Mouse (Mus musculus) CH12.LX (cell line): ENCODE data around the gene Sema4a. TPM values are rescaled to one million over a fixed set of nuclear protein-coding genes. Genes with fewer than 3 reads are reported as not detected.

Source experiments
- DNase-seq: peaks from one replicate; pipeline ENCODE4 v3.0.0-alpha.2; 2013; ENCODE audit errors: extremely low read depth
- H3K27ac ChIP-seq: 2 replicates; pipeline ENCODE4 v1.5.1; 2012; ENCODE audit warnings: low read depth, mild to moderate bottlenecking, control low read depth, moderate library complexity; ENCODE audit not compliant: insufficient read depth
- H3K27me3 ChIP-seq: replicated peaks from 2 replicates; pipeline ENCODE3; 2012; ENCODE audit warnings: inconsistent platforms
- H3K36me3 ChIP-seq, 2 experiments: replicated peaks in 1 of 2; 2 replicates each; pipeline versions ENCODE3 to v1.6.1; 2012; ENCODE audit warnings: inconsistent platforms in 1 of 2, low read length in 1 of 2, mild to moderate bottlenecking in 1 of 2, mixed read lengths in 1 of 2, moderate library complexity in 1 of 2; ENCODE audit not compliant: control insufficient read depth in 1 of 2, insufficient read depth in 1 of 2
- H3K4me1 ChIP-seq, 2 experiments: 2 replicates each; pipeline ENCODE4 v1.6.1; 2012; ENCODE audit warnings: inconsistent platforms in 1 of 2, moderate library complexity in 1 of 2; ENCODE audit not compliant: insufficient read depth in 2 of 2, control insufficient read depth in 1 of 2
- H3K4me2 ChIP-seq: 2 replicates; pipeline ENCODE4 v1.6.1; 2012; ENCODE audit warnings: low read depth, mild to moderate bottlenecking, control low read depth; ENCODE audit not compliant: poor library complexity, insufficient read depth, severe bottlenecking
- H3K4me3 ChIP-seq, 3 experiments: fragments of 150-350 bp in 1 of 3; sonication (generic) in 1 of 3; replicated peaks in 1 of 3; 2 replicates each; pipeline versions ENCODE3 to v1.5.1; 2011 to 2012; ENCODE audit warnings: low read depth in 2 of 3, low read length in 2 of 3, mild to moderate bottlenecking in 2 of 3, moderate library complexity in 2 of 3, control low read depth in 1 of 3, improper control_type of control experiment in 1 of 3, inconsistent platforms in 1 of 3, mixed read lengths in 1 of 3; ENCODE audit not compliant: poor library complexity in 1 of 3
- H3K79me2 ChIP-seq: replicated peaks from 2 replicates; pipeline ENCODE4 v1.6.1; 2012; ENCODE audit warnings: mild to moderate bottlenecking, moderate library complexity; ENCODE audit not compliant: control insufficient read depth, poor library complexity, insufficient read depth, severe bottlenecking; ENCODE audit errors: extremely low read depth
- H3K9ac ChIP-seq: 2 replicates; pipeline ENCODE4 v1.6.1; 2012; ENCODE audit warnings: low read depth, mild to moderate bottlenecking, control low read depth, moderate library complexity; ENCODE audit not compliant: insufficient read depth
- H3K9me3 ChIP-seq: replicated peaks from 2 replicates; pipeline ENCODE3; 2012; ENCODE audit warnings: low read length, inconsistent platforms, mixed read lengths
- BHLHE40 ChIP-seq: IDR thresholded peaks from 2 replicates; pipeline ENCODE4 v1.6.1; 2011; ENCODE audit warnings: mild to moderate bottlenecking, low read depth, low read length, improper control_type of control experiment
- CHD1 ChIP-seq: IDR thresholded peaks from 2 replicates; pipeline ENCODE4 v1.6.1; 2012; ENCODE audit warnings: low read depth, low read length, improper control_type of control experiment, inconsistent platforms
- CHD2 ChIP-seq: IDR thresholded peaks from 2 replicates; pipeline ENCODE4 v1.6.1; 2011; ENCODE audit warnings: low read length, improper control_type of control experiment
- ELF1 ChIP-seq: IDR thresholded peaks from 2 replicates; pipeline ENCODE4 v1.6.1; 2014; ENCODE audit warnings: low read depth, mild to moderate bottlenecking, inconsistent platforms, low read length, improper control_type of control experiment
- HCFC1 ChIP-seq: IDR thresholded peaks from 2 replicates; pipeline ENCODE4 v1.6.1; 2012; ENCODE audit warnings: low read depth, mild to moderate bottlenecking, inconsistent platforms, low read length, improper control_type of control experiment
- JUN ChIP-seq: IDR thresholded peaks from 2 replicates; pipeline ENCODE4 v1.6.1; 2011; ENCODE audit warnings: low read depth, mild to moderate bottlenecking, low read length, improper control_type of control experiment, moderate library complexity; ENCODE audit not compliant: insufficient read depth
- KAT2A ChIP-seq: IDR thresholded peaks from 2 replicates; pipeline ENCODE4 v1.6.1; 2012; ENCODE audit warnings: low read length, improper control_type of control experiment, inconsistent platforms; ENCODE audit not compliant: insufficient replicate concordance
- MAFK ChIP-seq: IDR thresholded peaks from 2 replicates; pipeline ENCODE4 v1.6.1; 2011; ENCODE audit warnings: low read length, improper control_type of control experiment; ENCODE audit not compliant: insufficient replicate concordance
- MAX ChIP-seq: IDR thresholded peaks from 2 replicates; pipeline ENCODE4 v1.6.1; 2011; ENCODE audit warnings: low read length, improper control_type of control experiment
- MAZ ChIP-seq: IDR thresholded peaks from 2 replicates; pipeline ENCODE4 v1.6.1; 2012; ENCODE audit warnings: low read depth, mild to moderate bottlenecking, inconsistent platforms, low read length, improper control_type of control experiment, moderate library complexity
- MEF2A ChIP-seq: IDR thresholded peaks from 2 replicates; pipeline ENCODE4 v1.6.1; 2014; ENCODE audit warnings: low read depth, mild to moderate bottlenecking, inconsistent platforms, low read length, improper control_type of control experiment, borderline replicate concordance
- MXI1 ChIP-seq: IDR thresholded peaks from 2 replicates; pipeline ENCODE4 v1.6.1; 2011; ENCODE audit warnings: mild to moderate bottlenecking, low read depth, low read length, improper control_type of control experiment
- MYC ChIP-seq: IDR thresholded peaks from 2 replicates; pipeline ENCODE4 v1.6.1; 2011; ENCODE audit warnings: low read depth, mild to moderate bottlenecking, improper control_type of control experiment, low read length
- NELFE ChIP-seq: IDR thresholded peaks from 2 replicates; pipeline ENCODE4 v1.6.1; 2011; ENCODE audit warnings: low read depth, low read length, improper control_type of control experiment
- NRF1 ChIP-seq: IDR thresholded peaks from 2 replicates; pipeline ENCODE4 v1.6.1; 2014; ENCODE audit warnings: low read depth, mild to moderate bottlenecking, inconsistent platforms, low read length, improper control_type of control experiment, moderate library complexity
- POLR2A ChIP-seq: IDR thresholded peaks from 2 replicates; pipeline ENCODE4 v1.6.1; 2011; ENCODE audit warnings: low read depth, mild to moderate bottlenecking, improper control_type of control experiment, low read length
- POLR2AphosphoS2 ChIP-seq: IDR thresholded peaks from 2 replicates; pipeline ENCODE4 v1.6.1; 2011; ENCODE audit warnings: low read depth, low read length, improper control_type of control experiment
- RAD21 ChIP-seq: IDR thresholded peaks from 2 replicates; pipeline ENCODE4 v1.6.1; 2011; ENCODE audit warnings: low read depth, mild to moderate bottlenecking, low read length, improper control_type of control experiment, moderate library complexity
- SIN3A ChIP-seq: IDR thresholded peaks from 2 replicates; pipeline ENCODE4 v1.6.1; 2012; ENCODE audit warnings: low read length, improper control_type of control experiment, inconsistent platforms
- TBP ChIP-seq: conservative IDR thresholded peaks from 2 replicates; pipeline ENCODE4 v1.6.1; 2011; ENCODE audit warnings: low read depth, low read length, improper control_type of control experiment
- TCF12 ChIP-seq: IDR thresholded peaks from 2 replicates; pipeline ENCODE4 v1.6.1; 2014; ENCODE audit warnings: low read depth, mild to moderate bottlenecking, inconsistent platforms, low read length, improper control_type of control experiment
- UBTF ChIP-seq: IDR thresholded peaks from 2 replicates; pipeline ENCODE4 v1.6.1; 2012; ENCODE audit warnings: low read depth, mild to moderate bottlenecking, inconsistent platforms, low read length, improper control_type of control experiment, moderate library complexity
- USF1 ChIP-seq: IDR thresholded peaks from 2 replicates; pipeline ENCODE4 v1.6.1; 2014; ENCODE audit warnings: low read depth, mild to moderate bottlenecking, inconsistent platforms, low read length, improper control_type of control experiment
- USF2 ChIP-seq: conservative IDR thresholded peaks from 2 replicates; pipeline ENCODE4 v1.6.1; 2011; ENCODE audit warnings: low read depth, low read length, improper control_type of control experiment
- ZMIZ1 ChIP-seq: IDR thresholded peaks from 2 replicates; pipeline ENCODE4 v1.6.1; 2012; ENCODE audit warnings: low read depth, mild to moderate bottlenecking, inconsistent platforms, low read length, improper control_type of control experiment
- ZNF384 ChIP-seq: IDR thresholded peaks from 2 replicates; pipeline ENCODE4 v1.6.1; 2012; ENCODE audit warnings: low read depth, low read length, improper control_type of control experiment, inconsistent platforms
- dilution Hi-C: fragments of 300-500 bp; cut with MboI; formaldehyde crosslinking; loops from 2 replicates; pipeline ENCODE4 v1.14.3; 2020; ENCODE audit warnings: low sequenced_read_pairs; ENCODE audit not compliant: extremely low pct_unique_long_range_greater_than_20kb, extremely low pct_ligation_motif_present
- in situ Hi-C: fragments of 300-500 bp; cut with MboI; formaldehyde crosslinking; loops from 3 replicates; pipeline ENCODE4 v1.14.3; 2019; ENCODE audit warnings: low sequenced_read_pairs, low pct_ligation_motif_present, low pct_unique_long_range_greater_than_20kb, mixed read lengths
- polyA plus RNA-seq: library from polyadenylated mRNA; unstranded; fragments of >175 nt; gene quantifications from 2 replicates; pipeline ENCODE4 v1.2.1, GENCODE M21; 2012; ENCODE audit warnings: low read depth; ENCODE audit not compliant: insufficient read length
- total RNA-seq, 2 experiments: library from RNA; depleted of rRNA; stranded (reverse); fragments of 300-350 nt in 1 of 2; fragments of >200 nt in 1 of 2; gene quantifications; 2 replicates each; pipeline ENCODE4 v1.2.3; 2012 to 2014

The Sema4a gene
- total and polyA plus RNA-seq, 3 experiments = 3.5 to 7.1 (median 4.7) TPM

- no peak for DNase-seq
- Histone ChIP-seq H3K9ac (peak overlapping the region; percentile 66; the same call in 1 of the 2 replicates), H3K36me3 (peaks cover 11 to 22% of the 10 kb centered on the region in 2 experiments), H3K4me1 (peaks cover 5 to 32% of the 10 kb centered on the region in 2 experiments; a peak in 3 of 4 replicates), H3K4me3 (peak overlapping the region in 2 of 3 experiments; percentile 32 to 74), H3K79me2 (peaks cover 16% of the 10 kb centered on the region), H3K27me3 (peaks cover 2% of the 10 kb centered on the region), H3K4me2 (peak overlapping the region; percentile 65; the same call in 1 of the 2 replicates), H3K27ac (no peak overlapping the region), H3K9me3 (no peaks in the 10 kb centered on the region)
- dilution Hi-C loops = no loop called here
- in situ Hi-C loops = no loop called here
- TF ChIP-seq MEF2A = no peak
- no peak for TF ChIP-seq JUN
- TF ChIP-seq RAD21 = no peak
Observed at GRCm38 (mm10) chr3:88425330-88425689, 35.7 kb downstream of the Sema4a start.

- no peak within 1 kb of the TSS for H3K27ac ChIP-seq
- peak within 1 kb of the TSS; percentile 72 for H3K9ac ChIP-seq
- no peaks in the 10 kb centered on the region for H3K9me3 ChIP-seq
- no peaks in the 10 kb centered on the region for H3K27me3 ChIP-seq
- TF ChIP-seq TCF12 (0 out of 2 replicates have a peak, but pooled peaks have one; percentile 23), MYC (peak; percentile 33), CHD2 (peak; percentile 47; the same call in 1 of the 2 replicates), POLR2A (peak; percentile 86), UBTF (no peak), MAX (peak; percentile 82; the same call in 1 of the 2 replicates), NRF1 (peak; percentile 69), KAT2A (peak; percentile 87; the same call in 1 of the 2 replicates), ELF1 (peak; percentile 77), TBP (peak; percentile 74; the same call in 1 of the 2 replicates), USF2 (peak; percentile 65), NELFE (peak; percentile 81), MAZ (peak; percentile 78; the same call in 1 of the 2 replicates), CHD1 (no peak), BHLHE40 (0 out of 2 replicates have a peak, but pooled peaks have one; percentile 19), POLR2AphosphoS2 (no peak), ZNF384 (no peak), SIN3A (peak; percentile 85), HCFC1 (peak; percentile 92), ZMIZ1 (peak; percentile 60; the same call in 1 of the 2 replicates), USF1 (peak; percentile 60), MAFK (no peak), MXI1 (peak; percentile 82)
- peak; percentile 99 for DNase-seq
- peaks cover 5 to 32% of the 10 kb centered on the region in 2 experiments; a peak in 3 of 4 replicates for H3K4me1 ChIP-seq
- in situ Hi-C loops (no loop called here), dilution Hi-C loops (no loop called here)
- H3K36me3 ChIP-seq = peaks cover 16 to 27% of the 10 kb centered on the region in 2 experiments
- H3K79me2 ChIP-seq = peaks cover 16% of the 10 kb centered on the region
- H3K4me3 ChIP-seq = peak within 1 kb of the TSS; percentile 74 to 97 (median 85)
- H3K4me2 ChIP-seq = peak within 1 kb of the TSS; percentile 66
Observed at GRCm38 (mm10) chr3:88424605-88425329, 36.2 kb downstream of the Sema4a start, which contains the start of gene Slc25a44. Gene Slc25a44, minus strand, starts transcription at chr3:88425139.
